Mouse (Mus musculus): ENCODE data around the gene Acvr1.

DNA sequence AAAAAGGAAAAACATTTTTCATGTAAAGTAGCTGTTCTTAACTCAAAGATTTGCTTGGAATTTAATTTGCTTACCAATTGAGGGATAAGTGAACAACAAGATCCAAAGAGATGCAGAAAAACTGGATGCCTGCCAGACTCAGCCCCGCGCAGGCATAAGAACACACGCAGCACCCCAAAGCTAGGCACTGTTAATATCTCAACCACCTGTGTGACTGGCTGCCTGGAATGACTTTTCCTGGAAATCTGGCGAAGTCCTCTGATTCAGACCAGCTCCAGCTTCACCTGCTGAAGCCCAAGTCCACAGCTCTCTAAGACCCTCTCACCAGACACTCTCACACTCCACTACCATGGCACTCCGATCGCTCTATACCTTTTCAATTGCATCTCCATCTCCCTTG is 42.6 kb downstream of the Acvr1 start:
- TF ChIP-seq CTCF (IDR thresholded peaks at IDR 0.05; ENCODE audit: low read depth) (no peak), EP300 (IDR thresholded peaks at IDR 0.05; ENCODE audit: low read depth) (no peak)

Measured in liver, postnatal 0 days (tissue).